In genomic region chr9:60527836-60528235, GRCm38 (mm10) we compare ENCODE assay signal across 10 mouse cellular contexts.
"Had no signal": no experiment of that assay in that cellular context is flagged by ENCODE, and none has a peak within 500 bp of the region (broad histone marks: within the 10 kb centered on the region; RNA-seq: fewer than 3 reads in every experiment).

No protein-coding gene starts in this region.

- DNase-seq: kidney, postnatal 14 days; left cerebral cortex, postnatal 4 days; lung, adult 2 months; lung, postnatal 36 days; thymus, adult 18-20 months; thymus, postnatal 14 days had no signal

- H3K27ac ChIP-seq: limb, embryonic 13.5 days; liver, embryonic 15.5 days; midbrain, embryonic 13.5 days; neural tube, embryonic 15.5 days had no signal

- H3K9me3 ChIP-seq: limb, embryonic 13.5 days; liver, embryonic 15.5 days; midbrain, embryonic 13.5 days; neural tube, embryonic 15.5 days had no signal

- H3K4me2 ChIP-seq: limb, embryonic 13.5 days; liver, embryonic 15.5 days; midbrain, embryonic 13.5 days; neural tube, embryonic 15.5 days had no signal

- H3K27me3 ChIP-seq: limb, embryonic 13.5 days had no signal

- ATAC-seq: midbrain, embryonic 13.5 days had no signal

- H3K4me3 ChIP-seq: limb, embryonic 13.5 days; liver, embryonic 15.5 days; midbrain, embryonic 13.5 days; neural tube, embryonic 15.5 days had no signal

- H3K4me1 ChIP-seq: liver, embryonic 15.5 days; midbrain, embryonic 13.5 days; neural tube, embryonic 15.5 days had no signal

- H3K36me3 ChIP-seq: limb, embryonic 13.5 days; liver, embryonic 15.5 days; midbrain, embryonic 13.5 days; neural tube, embryonic 15.5 days had no signal

- H3K9ac ChIP-seq: limb, embryonic 13.5 days; liver, embryonic 15.5 days; midbrain, embryonic 13.5 days; neural tube, embryonic 15.5 days had no signal
